Mouse (Mus musculus): Measurements from ENCODE around the gene Epc2.

The Epc2 gene

GRCm38 (mm10) chr2:49570778-49571101, 119.5 kb downstream of the Epc2 start:
- DNase-seq (ENCODE audit: low read depth) = no peak

DNA sequence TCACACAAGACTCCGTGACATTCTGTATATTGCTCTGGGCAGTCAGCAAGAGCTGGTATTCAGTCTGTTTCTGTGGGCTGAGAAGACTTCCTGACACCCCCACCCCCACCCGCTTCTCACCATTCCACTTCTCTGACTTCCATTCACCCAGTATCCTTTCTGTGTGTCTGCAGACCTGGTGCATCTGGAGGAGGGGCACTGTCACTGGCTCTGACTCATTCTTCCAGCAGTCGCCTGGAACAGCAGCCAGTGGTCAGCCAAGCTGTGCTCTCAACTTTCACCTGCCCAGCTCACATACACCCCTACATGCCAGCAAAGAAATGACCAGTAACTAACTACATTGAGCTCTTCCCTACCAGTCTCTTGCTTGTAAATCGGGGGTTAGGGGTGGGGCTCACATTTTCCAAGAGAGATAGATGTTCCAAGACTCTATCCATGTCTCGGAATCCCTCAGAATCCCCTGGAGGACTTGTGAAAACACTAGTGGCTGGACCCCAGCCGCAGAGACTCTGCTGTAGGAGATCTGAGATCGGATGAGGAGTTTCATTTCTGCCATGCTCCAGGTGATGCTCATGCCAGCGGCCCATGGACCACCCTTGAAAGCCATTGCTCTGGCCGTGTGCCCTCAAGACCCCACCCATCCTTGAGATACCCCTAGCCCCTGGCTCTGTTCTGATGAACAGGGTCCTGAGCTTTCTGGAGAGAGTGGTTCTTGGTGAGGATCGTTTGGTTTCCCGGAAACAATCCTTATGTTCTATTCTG, 120.1 kb downstream of the Epc2 start:
- DNase-seq (ENCODE audit: low read depth) = no peak

- no peak for DNase-seq (ENCODE audit: low read depth)
These were observed 120.9 kb downstream of the Epc2 start for GRCm38 (mm10) chr2:49572111-49572642.

- DNase-seq (ENCODE audit: low read depth) = no peak
These were observed 121.4 kb downstream of the Epc2 start for GRCm38 (mm10) chr2:49572684-49573083.

- DNase-seq (ENCODE audit: low read depth) = no peak
These were observed 122.0 kb downstream of the Epc2 start for GRCm38 (mm10) chr2:49573282-49573681.

DNA sequence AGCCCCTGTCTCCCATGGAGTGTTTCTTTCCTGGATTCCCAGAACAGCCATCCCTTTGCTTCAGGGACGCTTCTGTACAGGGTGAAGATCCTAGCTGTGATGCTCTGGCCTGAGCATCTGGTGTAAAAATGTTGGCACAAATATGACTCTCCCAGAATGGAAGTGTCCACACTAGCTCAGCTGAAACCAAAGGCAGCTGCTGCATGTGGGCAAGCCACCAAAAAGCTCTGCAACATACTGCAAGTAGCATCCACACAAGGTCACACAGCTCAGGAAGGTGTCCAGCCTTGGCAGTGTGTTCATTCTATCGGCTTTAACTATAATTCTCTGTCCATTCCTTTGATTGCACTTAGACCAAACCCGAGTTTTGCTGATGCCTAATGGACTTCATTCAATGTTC, 129.3 kb downstream of the Epc2 start:
- no peak for DNase-seq (ENCODE audit: low read depth)

DNA sequence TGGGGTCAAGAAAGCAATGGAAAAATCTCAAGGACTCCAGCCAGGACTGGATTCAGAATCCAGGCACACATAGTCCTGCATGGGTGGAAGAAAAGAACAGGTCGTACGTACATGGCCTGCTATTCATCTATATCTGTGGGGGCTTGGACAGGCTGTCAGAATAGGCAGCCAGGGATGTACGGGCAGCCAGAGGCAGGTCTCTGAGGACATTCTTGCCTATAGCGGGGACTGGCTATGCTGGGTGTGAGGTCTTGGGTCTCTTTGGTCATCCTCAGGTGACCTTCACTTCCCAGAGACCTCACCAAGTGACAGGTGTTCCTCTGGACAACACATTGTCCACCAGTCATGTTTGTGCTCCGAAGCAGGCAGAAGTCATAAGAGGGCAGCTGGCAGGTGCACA, 131.3 kb downstream of the Epc2 start:
- no peak for DNase-seq (ENCODE audit: low read depth)

DNA sequence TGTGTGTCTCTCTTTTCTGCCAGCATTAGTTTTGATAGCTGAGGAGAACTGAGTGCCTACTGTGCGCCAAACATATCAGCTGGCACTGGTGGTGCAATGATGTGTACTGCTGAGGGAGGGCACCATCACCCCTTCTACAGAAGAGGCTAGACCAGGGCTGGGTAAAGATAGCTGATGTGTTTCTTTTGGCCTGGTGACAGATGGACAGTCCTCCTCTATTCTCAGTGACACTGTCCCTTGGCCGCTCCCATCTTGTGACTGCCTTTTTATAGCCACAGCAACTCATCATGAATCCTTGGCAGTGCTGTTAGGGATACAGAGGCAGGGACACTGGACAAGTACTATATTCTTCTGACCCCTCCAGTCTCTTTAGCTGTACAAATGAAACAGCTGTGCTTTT, 132.0 kb downstream of the Epc2 start:
- DNase-seq (ENCODE audit: low read depth) = no peak

GRCm38 (mm10) chr2:49590450-49590849, 139.2 kb downstream of the Epc2 start:
- no peak for DNase-seq (ENCODE audit: low read depth)

DNA sequence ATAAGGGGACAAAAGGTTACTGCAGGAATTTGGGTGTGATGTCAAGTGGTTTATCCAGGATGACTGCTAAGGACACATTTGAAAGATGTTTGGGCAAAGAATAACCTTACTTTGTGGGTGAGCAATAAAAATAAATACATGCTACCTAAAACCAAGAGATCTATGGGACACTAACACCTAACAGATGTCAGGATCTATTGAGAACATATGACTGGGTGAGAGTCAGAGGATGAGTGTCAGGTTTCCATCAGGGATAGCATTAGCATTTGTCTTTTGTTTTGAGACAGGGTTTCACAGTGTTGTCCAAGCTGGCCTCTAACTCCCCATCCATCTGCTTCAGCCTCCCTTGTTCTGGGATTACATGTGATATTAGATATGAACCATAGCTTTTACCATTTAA, 141.6 kb downstream of the Epc2 start:
- no peak for DNase-seq (ENCODE audit: low read depth)

- no peak for DNase-seq (ENCODE audit: low read depth)
These were observed 143.6 kb downstream of the Epc2 start for GRCm38 (mm10) chr2:49594886-49595285.

GRCm38 (mm10) chr2:49596318-49596717, 145.0 kb downstream of the Epc2 start:
- DNase-seq (ENCODE audit: low read depth) = no peak

DNA sequence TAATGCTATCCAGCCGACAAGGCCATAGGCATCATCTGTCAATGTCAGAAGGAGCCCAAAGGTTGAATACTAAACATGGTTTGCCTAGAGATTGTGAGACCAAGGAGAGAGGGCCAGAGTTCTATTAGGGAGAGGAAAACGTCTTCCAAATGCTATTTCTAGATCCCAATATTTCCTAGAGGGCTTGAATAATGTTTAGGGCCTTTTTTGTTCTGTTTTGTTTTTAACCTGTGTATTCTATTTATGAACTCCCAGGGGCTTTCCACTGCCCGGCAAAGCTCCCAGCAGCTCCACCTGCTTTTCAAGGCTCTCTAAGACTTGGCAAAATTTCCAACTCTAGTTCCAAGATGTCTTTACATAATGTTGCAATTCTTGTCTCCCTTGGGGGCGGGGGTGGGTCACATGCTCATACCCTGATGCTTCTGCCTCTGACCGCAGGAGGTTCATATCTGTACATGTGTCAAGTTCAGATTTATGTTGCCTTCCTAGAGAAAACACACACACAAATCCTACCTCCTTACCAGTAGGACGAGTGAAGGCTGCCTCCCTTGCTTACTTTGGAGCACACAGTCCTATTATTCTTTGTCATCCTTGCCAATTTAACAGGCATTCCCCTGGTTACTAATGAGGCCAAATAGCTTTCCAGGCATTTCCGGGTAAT, 148.9 kb downstream of the Epc2 start:
- DNase-seq (ENCODE audit: low read depth) = no peak
